Mouse (Mus musculus): ENCODE data around the gene Epo. TPM values are rescaled to one million over a fixed set of nuclear protein-coding genes. Genes with fewer than 3 reads are reported as not detected.

The Epo gene
- total RNA-seq, 2 experiments from 2014 or later, result not detected

GRCm38 (mm10) chr5:137491559-137491958 is 41.5 kb downstream of the Epo start:
- peak; percentile 34 to 42 for DNase-seq
- intact Hi-C loops (cut with DNase I), result no loop called here

- intact Hi-C loops (cut with DNase I), result no loop called here
Measured at GRCm38 (mm10) chr5:137487616-137488015, 45.4 kb downstream of the Epo start.

GRCm38 (mm10) chr5:137485851-137486155 is 47.2 kb downstream of the Epo start:
- intact Hi-C loops (cut with DNase I), result no loop called here

More at GRCm38 (mm10) chr5:137487616-137488015, 45.4 kb downstream of the Epo start:
- no peak for DNase-seq

GRCm38 (mm10) chr5:137485071-137485850 is 47.8 kb downstream of the Epo start:
- DNase-seq, result no peak
- intact Hi-C loops (cut with DNase I), result no loop called here

More at GRCm38 (mm10) chr5:137485851-137486155, 47.2 kb downstream of the Epo start:
- no peak for DNase-seq

GRCm38 (mm10) chr5:137481897-137482296 is 51.1 kb downstream of the Epo start:
- intact Hi-C loops (cut with DNase I), result loop anchor here (5.0 kb wide), 1 partner anchor 280 kb away; no protein-coding TSS in a partner anchor
- no peak for DNase-seq

GRCm38 (mm10) chr5:137481138-137481537 is 51.9 kb downstream of the Epo start:
- intact Hi-C loops (cut with DNase I), result loop anchor here (5.0 kb wide), 1 partner anchor 281 kb away; no protein-coding TSS in a partner anchor
- DNase-seq, result peak; percentile 81 to 90

GRCm38 (mm10) chr5:137476964-137477363 is 56.1 kb downstream of the Epo start, which contains the start of gene Zan:
TSS of gene Zan (minus strand) at chr5:137477064.
- DNase-seq, result no peak
- intact Hi-C loops (cut with DNase I), result loop anchor here (5.0 kb wide), 1 partner anchor 345 kb away; no protein-coding TSS in a partner anchor

GRCm38 (mm10) chr5:137474351-137474750 is 58.7 kb downstream of the Epo start:
- intact Hi-C loops (cut with DNase I), result no loop called here
- no peak for DNase-seq

- no peak for DNase-seq
- intact Hi-C loops (cut with DNase I), result no loop called here
Measured at GRCm38 (mm10) chr5:137472252-137472904, 60.7 kb downstream of the Epo start.

- intact Hi-C loops (cut with DNase I), result no loop called here
- no peak for DNase-seq
Measured at GRCm38 (mm10) chr5:137466946-137467345, 66.1 kb downstream of the Epo start.

- DNase-seq, result no peak
- intact Hi-C loops (cut with DNase I), result no loop called here
Measured at GRCm38 (mm10) chr5:137465049-137465448, 68.0 kb downstream of the Epo start.

GRCm38 (mm10) chr5:137455866-137456591 is 77.0 kb downstream of the Epo start:
- intact Hi-C loops (cut with DNase I), result no loop called here
- DNase-seq, result no peak

GRCm38 (mm10) chr5:137455206-137455605 is 77.8 kb downstream of the Epo start:
- intact Hi-C loops (cut with DNase I), result no loop called here
- no peak for DNase-seq

- intact Hi-C loops (cut with DNase I), result no loop called here
- DNase-seq, result no peak
Measured at GRCm38 (mm10) chr5:137445536-137445935, 87.5 kb downstream of the Epo start.

- intact Hi-C loops (cut with DNase I), result no loop called here
Measured at GRCm38 (mm10) chr5:137440216-137440855, 92.7 kb downstream of the Epo start.

GRCm38 (mm10) chr5:137433889-137434288 is 99.2 kb downstream of the Epo start:
- no peak for DNase-seq
- intact Hi-C loops (cut with DNase I), result no loop called here

More at GRCm38 (mm10) chr5:137440216-137440855, 92.7 kb downstream of the Epo start:
- no peak for DNase-seq

Small RNA genes lying within 50 kb of the gene (microRNA-seq; reads per million reads assigned to microRNA genes)
- gene Mir6418 (ENCODE audit: borderline number of aligned reads in 2 of 2), result 0 reads per million in 2 experiments

Other genes starting within 250 kb of the Epo start
- 1 to 10 TPM; 2.9 to 3.1 TPM for gene Ache, start 245.7 kb downstream of the Epo start, total RNA-seq (2021)
- gene Ufsp1, start 238.6 kb downstream of the Epo start, total RNA-seq (2021), result 1 to 10 TPM; 8.5 to 9.0 TPM
- 10 to 100 TPM; 58.3 to 62.6 TPM for gene Srrt, start 225.6 kb downstream of the Epo start, total RNA-seq (2021)
- 10 to 100 TPM; 11.1 to 14.3 TPM for gene Trip6, start 218.8 kb downstream of the Epo start, total RNA-seq (2021)
- gene Slc12a9, start 199.6 kb downstream of the Epo start, total RNA-seq (2021), result 1 to 10 TPM; 2.0 to 3.6 TPM
- 10 to 100 TPM; 55.6 to 64.8 TPM for gene Ephb4, start 183.1 kb downstream of the Epo start, total RNA-seq (2021)
- not detected for gene Zan, start 56.2 kb downstream of the Epo start, total RNA-seq (2021)
- gene Pop7, start 30.7 kb downstream of the Epo start, total RNA-seq (2021), result 10 to 100 TPM; 13.1 to 14.1 TPM
- gene Gigyf1, start 14.7 kb downstream of the Epo start, total RNA-seq (2021), result 10 to 100 TPM; 29.5 to 35.4 TPM
- 100 to 1,000 TPM; 245 to 248 TPM for gene Gnb2, start 268 bp upstream of the Epo start, total RNA-seq (2021)
- not detected for gene Actl6b, start 20.3 kb upstream of the Epo start, total RNA-seq (2021)
- gene Tfr2, start 36.6 kb upstream of the Epo start, total RNA-seq (2021), result not detected
- gene Mospd3, start 67.8 kb upstream of the Epo start, total RNA-seq (2021), result 10 to 100 TPM; 16.5 to 16.8 TPM
- gene Pcolce, start 80.5 kb upstream of the Epo start, total RNA-seq (2021), result 10 to 100 TPM; 58.1 to 65.1 TPM
- gene Fbxo24, start 95.8 kb upstream of the Epo start, total RNA-seq (2021), result under 1 TPM; 0.16 to 0.31 TPM
- gene Lrch4, start 95.9 kb upstream of the Epo start, total RNA-seq (2021), result 10 to 100 TPM; 18.4 to 20.5 TPM
- 1 to 10 TPM; 3.9 to 4.9 TPM for gene Gm20605, start 95.9 kb upstream of the Epo start, total RNA-seq (2021)
- 1 to 10 TPM; 1.2 to 1.7 TPM for gene Sap25, start 108.1 kb upstream of the Epo start, total RNA-seq (2021)
- gene Irs3, start 112.5 kb upstream of the Epo start, total RNA-seq (2021), result under 1 TPM; 0.14 to 0.75 TPM
- 10 to 100 TPM; 11.6 to 18.3 TPM for gene Agfg2, start 151.5 kb upstream of the Epo start, total RNA-seq (2021)
- 1 to 10 TPM in 1 of 2 experiments, under 1 TPM in 1; 0.81 to 1.1 TPM for gene Nyap1, start 208.4 kb upstream of the Epo start, total RNA-seq (2021)
- 100 to 1,000 TPM; 260 to 268 TPM for gene Tsc22d4, start 212.5 kb upstream of the Epo start, total RNA-seq (2021)
- 10 to 100 TPM; 10.7 to 12.3 TPM for gene Ppp1r35, start 245.6 kb upstream of the Epo start, total RNA-seq (2021)